Mouse (Mus musculus) neural tube, embryonic 14.5 days (tissue): ENCODE data around the gene Cd300lf. TPM values are rescaled to one million over a fixed set of nuclear protein-coding genes. Genes with fewer than 3 reads are reported as not detected.

Source experiments
- ATAC-seq: fragments of 200-750 bp; cut with Nextera tagmentation; 2 replicates; pipeline ENCODE4 v1.8.0; 2017; ENCODE audit warnings: low read depth, mild to moderate bottlenecking, moderate TSS enrichment, moderate library complexity
- H3K27ac ChIP-seq: fragments of 300-500 bp; sonication (generic); 2 replicates; pipeline ENCODE4 v1.5.1; 2014; ENCODE audit warnings: low read depth, mild to moderate bottlenecking, control low read depth, low read length, moderate library complexity, mixed read lengths
- H3K27me3 ChIP-seq: fragments of 300-500 bp; sonication (generic); 2 replicates; pipeline ENCODE4 v1.6.1; 2014; ENCODE audit warnings: low read length; ENCODE audit not compliant: control insufficient read depth, insufficient read depth
- H3K36me3 ChIP-seq: fragments of 300-500 bp; sonication (generic); 2 replicates; pipeline ENCODE4 v1.6.1; 2014; ENCODE audit warnings: low read length, mixed read lengths; ENCODE audit not compliant: control insufficient read depth, insufficient read depth
- H3K4me1 ChIP-seq: fragments of 300-500 bp; sonication (generic); 2 replicates; pipeline ENCODE4 v1.6.1; 2014; ENCODE audit warnings: low read length; ENCODE audit not compliant: control insufficient read depth, insufficient read depth
- H3K4me2 ChIP-seq: fragments of 300-500 bp; sonication (generic); 2 replicates; pipeline ENCODE4 v1.6.1; 2014; ENCODE audit warnings: mild to moderate bottlenecking, low read depth, low read length, control low read depth
- H3K4me3 ChIP-seq: fragments of 300-500 bp; sonication (generic); 2 replicates; pipeline ENCODE4 v1.5.1; 2014; ENCODE audit warnings: low read depth, low read length, control low read depth, mixed read lengths
- H3K9ac ChIP-seq: fragments of 300-500 bp; sonication (generic); replicated peaks from 2 replicates; pipeline ENCODE4 v1.6.1; 2014; ENCODE audit warnings: low read depth, mild to moderate bottlenecking, control low read depth, low read length, mixed read lengths
- H3K9me3 ChIP-seq: fragments of 300-500 bp; sonication (generic); 2 replicates; pipeline ENCODE4 v1.6.1; 2016; ENCODE audit warnings: low read length; ENCODE audit not compliant: control insufficient read depth
- WGBS: fragments of 180-500 bp; shearing (Covaris S2); extraction: QIAGEN DNeasy Blood & Tissue Kit; methylation state at CpG from one replicate; pipeline ENCODE4 v1.1.7; 2014; 5-methylcytosine and 5-hydroxymethylcytosine counted together
- polyA plus RNA-seq: library from polyadenylated mRNA; unstranded; fragments of >200 nt; fragmentation: Nextera tagmentation; extraction: Ambion mirVana; gene quantifications from 2 replicates; pipeline ENCODE4 v1.2.1, GENCODE M21; 2014

Gene Cd300lf
- 0.11 TPM in 1 of 2 replicates, not detected in the other for polyA plus RNA-seq

- ATAC-seq: no peak
- WGBS: 80% methylated on average over 8 of the region's 8 CpGs
- Histone ChIP-seq H3K36me3 (no peaks in the 10 kb centered on the region), H3K27ac (no peak within 1 kb of the TSS), H3K4me1 (no peaks in the 10 kb centered on the region), H3K4me3 (no peak within 1 kb of the TSS), H3K4me2 (no peak within 1 kb of the TSS), H3K9ac (no peak within 1 kb of the TSS), H3K9me3 (no peaks in the 10 kb centered on the region), H3K27me3 (no peaks in the 10 kb centered on the region)
Measured at GRCm38 (mm10) chr11:115133800-115134199, at the start of gene Cd300lf. Cd300lf (minus strand) TSS chr11:115133992.

GRCm38 (mm10) chr11:115181913-115182638 lies 48.3 kb upstream of the Cd300lf start:
- no peaks in the 10 kb centered on the region for H3K36me3 ChIP-seq
- no peak for ATAC-seq
- no peak overlapping the region for H3K27ac ChIP-seq
- WGBS: 28% methylated on average over 12 of the region's 12 CpGs
- H3K4me3 ChIP-seq: no peak overlapping the region
- H3K4me1 ChIP-seq: peaks cover 3% of the 10 kb centered on the region; the same call in 1 of the 2 replicates
- no peaks in the 10 kb centered on the region for H3K9me3 ChIP-seq
- no peaks in the 10 kb centered on the region for H3K27me3 ChIP-seq
- no peak overlapping the region for H3K4me2 ChIP-seq
- H3K9ac ChIP-seq: no peak overlapping the region

GRCm38 (mm10) chr11:115179881-115180280 lies 46.1 kb upstream of the Cd300lf start:
- Histone ChIP-seq H3K4me3 (no peak overlapping the region), H3K9me3 (no peaks in the 10 kb centered on the region), H3K9ac (no peak overlapping the region), H3K27me3 (no peaks in the 10 kb centered on the region), H3K36me3 (no peaks in the 10 kb centered on the region), H3K27ac (no peak overlapping the region; the same call in 1 of the 2 replicates), H3K4me1 (peaks cover under 1% of the 10 kb centered on the region; the same call in 1 of the 2 replicates), H3K4me2 (no peak overlapping the region)
- ATAC-seq: no peak
- WGBS: 82% methylated on average over 6 of the region's 6 CpGs

- no peak overlapping the region for H3K4me2 ChIP-seq
- H3K27ac ChIP-seq: peak overlapping the region; percentile 35; the same call in 1 of the 2 replicates
- peak; percentile 44; the same call in 1 of the 2 replicates for ATAC-seq
- no peak overlapping the region for H3K4me3 ChIP-seq
- H3K9me3 ChIP-seq: no peaks in the 10 kb centered on the region
- WGBS: 70% methylated on average over 6 of the region's 6 CpGs
- no peak overlapping the region for H3K9ac ChIP-seq
- H3K27me3 ChIP-seq: no peaks in the 10 kb centered on the region
- peaks cover 7% of the 10 kb centered on the region; the same call in 1 of the 2 replicates for H3K4me1 ChIP-seq
- H3K36me3 ChIP-seq: no peaks in the 10 kb centered on the region
Measured at GRCm38 (mm10) chr11:115179191-115179590, 45.4 kb upstream of the Cd300lf start.

GRCm38 (mm10) chr11:115178766-115179165 lies 45.0 kb upstream of the Cd300lf start:
- ATAC-seq: 0 out of 2 replicates have a peak, but pooled peaks have one; percentile 15
- Histone ChIP-seq H3K9me3 (no peaks in the 10 kb centered on the region), H3K9ac (no peak overlapping the region), H3K36me3 (no peaks in the 10 kb centered on the region), H3K27ac (no peak overlapping the region; the same call in 1 of the 2 replicates), H3K27me3 (no peaks in the 10 kb centered on the region), H3K4me3 (no peak overlapping the region), H3K4me1 (peaks cover 7% of the 10 kb centered on the region; the same call in 1 of the 2 replicates), H3K4me2 (no peak overlapping the region)
- WGBS: 78% methylated on average over 2 of the region's 2 CpGs

- no peaks in the 10 kb centered on the region for H3K36me3 ChIP-seq
- H3K4me2 ChIP-seq: no peak overlapping the region
- no peak overlapping the region for H3K9ac ChIP-seq
- H3K4me1 ChIP-seq: peaks cover 10% of the 10 kb centered on the region; the same call in 1 of the 2 replicates
- H3K9me3 ChIP-seq: no peaks in the 10 kb centered on the region
- H3K4me3 ChIP-seq: no peak overlapping the region
- peak; percentile 69 for ATAC-seq
- H3K27me3 ChIP-seq: no peaks in the 10 kb centered on the region
- WGBS: 43% methylated on average over 10 of the region's 10 CpGs
- H3K27ac ChIP-seq: peak overlapping the region; percentile 28; the same call in 1 of the 2 replicates
Measured at GRCm38 (mm10) chr11:115177559-115178195, 43.9 kb upstream of the Cd300lf start.

- Histone ChIP-seq H3K27me3 (no peaks in the 10 kb centered on the region), H3K27ac (no peak overlapping the region), H3K36me3 (no peaks in the 10 kb centered on the region), H3K9me3 (no peaks in the 10 kb centered on the region), H3K4me2 (no peak overlapping the region), H3K4me1 (peaks cover 19% of the 10 kb centered on the region), H3K4me3 (no peak overlapping the region), H3K9ac (no peak overlapping the region)
- no peak for ATAC-seq
- 76% methylated on average over 24 of the region's 24 CpGs for WGBS
Measured at GRCm38 (mm10) chr11:115176399-115177190, 42.8 kb upstream of the Cd300lf start.

- H3K27me3 ChIP-seq: no peaks in the 10 kb centered on the region
- H3K4me2 ChIP-seq: no peak overlapping the region
- no peak overlapping the region for H3K9ac ChIP-seq
- no peak for ATAC-seq
- peaks cover 19% of the 10 kb centered on the region for H3K4me1 ChIP-seq
- H3K9me3 ChIP-seq: no peaks in the 10 kb centered on the region
- WGBS: 15% methylated on average over 16 of the region's 16 CpGs
- no peak overlapping the region for H3K4me3 ChIP-seq
- no peaks in the 10 kb centered on the region for H3K36me3 ChIP-seq
- H3K27ac ChIP-seq: no peak overlapping the region
Measured at GRCm38 (mm10) chr11:115173549-115174339, 40.0 kb upstream of the Cd300lf start.
